Mouse (Mus musculus) ES-E14 (cell line): ENCODE measurements around the gene Zfr. TPM values are rescaled to one million over a fixed set of nuclear protein-coding genes. Genes with fewer than 3 reads are reported as not detected.
A peak's percentile ranks its signal among the peaks of the same experiment; 100 is the strongest.
"Not testable (repeated sequence)": the region's sequence is repeated elsewhere in the genome, so short reads cannot be mapped to it uniquely, and the experiment has no call there.

ENCODE experiments used
- DNase-seq: peaks from one replicate; pipeline ENCODE4 v3.0.0-alpha.2; 2013; ENCODE audit warnings: low read depth, low spot score
- H3K27ac ChIP-seq: 2 replicates; pipeline ENCODE4 v1.5.1; 2012; ENCODE audit warnings: low read depth, mild to moderate bottlenecking, low read length, moderate library complexity, mixed read lengths; ENCODE audit not compliant: poor library complexity, insufficient read depth, severe bottlenecking
- H3K36me3 ChIP-seq: 2 replicates; pipeline ENCODE4 v1.6.1; 2012; ENCODE audit warnings: mild to moderate bottlenecking, low read length, moderate library complexity, mixed read lengths; ENCODE audit not compliant: control insufficient read depth, poor library complexity, insufficient read depth, severe bottlenecking
- H3K4me1 ChIP-seq, 2 experiments: fragments of 150-350 bp in 1 of 2; sonication (generic) in 1 of 2; 2 replicates each; pipeline ENCODE4 v1.6.1; 2012; ENCODE audit warnings: low read length in 2 of 2, mild to moderate bottlenecking in 1 of 2, mixed read lengths in 1 of 2; ENCODE audit not compliant: control insufficient read depth in 2 of 2, insufficient read depth in 2 of 2, poor library complexity in 1 of 2
- H3K4me3 ChIP-seq, 2 experiments: fragments of 150-350 bp in 1 of 2; sonication (generic) in 1 of 2; 2 replicates each; pipeline ENCODE4 v1.5.1; 2012; ENCODE audit warnings: low read length in 2 of 2, low read depth in 1 of 2, mild to moderate bottlenecking in 1 of 2, mixed read lengths in 1 of 2; ENCODE audit not compliant: insufficient read depth in 1 of 2, poor library complexity in 1 of 2, severe bottlenecking in 1 of 2
- H3K9ac ChIP-seq: 2 replicates; pipeline ENCODE4 v1.6.1; 2012; ENCODE audit warnings: low read depth, mild to moderate bottlenecking, low read length, mixed read lengths; ENCODE audit not compliant: poor library complexity, insufficient read depth, severe bottlenecking
- H3K9me3 ChIP-seq: fragments of 150-350 bp; sonication (generic); 2 replicates; pipeline ENCODE4 v1.6.1; 2012; ENCODE audit warnings: low read depth, mild to moderate bottlenecking, low read length; ENCODE audit not compliant: control insufficient read depth, insufficient read depth
- CHD2 ChIP-seq: IDR thresholded peaks from 2 replicates; pipeline ENCODE4 v1.6.1; 2014; ENCODE audit warnings: mild to moderate bottlenecking, low read depth, low read length, inconsistent platforms
- HCFC1 ChIP-seq: IDR thresholded peaks from 2 replicates; pipeline ENCODE4 v1.6.1; 2012; ENCODE audit warnings: low read length, inconsistent platforms, borderline replicate concordance; ENCODE audit not compliant: insufficient read depth
- MAFK ChIP-seq: IDR thresholded peaks from 2 replicates; pipeline ENCODE4 v1.6.1; 2014; ENCODE audit warnings: mild to moderate bottlenecking, low read depth, low read length, inconsistent platforms; ENCODE audit not compliant: insufficient read depth
- ZC3H11A ChIP-seq: IDR thresholded peaks from 2 replicates; pipeline ENCODE4 v1.6.1; 2012; ENCODE audit warnings: low read depth, mild to moderate bottlenecking, inconsistent platforms, low read length, borderline replicate concordance
- ZNF384 ChIP-seq: IDR thresholded peaks from 2 replicates; pipeline ENCODE4 v1.6.1; 2012; ENCODE audit warnings: low read depth, low read length, inconsistent platforms
- in situ Hi-C, 2 experiments: fragments of 600-800 bp; cut with MboI; formaldehyde crosslinking; loops; one replicate each; pipeline ENCODE4 v1.15.1; 2025; ENCODE audit warnings: low sequenced_read_pairs in 2 of 2, inconsistent platforms in 1 of 2; ENCODE audit not compliant: unreplicated experiment in 2 of 2
- total RNA-seq: library from RNA; depleted of rRNA; stranded (reverse); fragments of 300-350 nt; gene quantifications from 2 replicates; pipeline ENCODE4 v1.2.3, GENCODE M21; 2012

The Zfr gene
- total RNA-seq, 1 experiment = 66.8 TPM

GRCm38 (mm10) chr15:12217332-12217731, 99.7 kb downstream of the Zfr start:
- DNase-seq, in situ Hi-C loops, H3K4me3 ChIP-seq, H3K9me3 ChIP-seq, H3K36me3 ChIP-seq, H3K9ac ChIP-seq, H3K27ac ChIP-seq: not testable (repeated sequence)
- H3K4me1 ChIP-seq = peaks cover 12 to 16% of the 10 kb centered on the region in 2 experiments
- peak; percentile 81 for TF ChIP-seq ZNF384

GRCm38 (mm10) chr15:12217849-12218248, 100.2 kb downstream of the Zfr start:
- DNase-seq = no peak
- H3K4me1 ChIP-seq = peaks cover 7 to 16% of the 10 kb centered on the region in 2 experiments
- no peak overlapping the region; the same call in 1 of the 2 replicates for H3K27ac ChIP-seq

GRCm38 (mm10) chr15:12218583-12219382, 101.2 kb downstream of the Zfr start:
- Histone ChIP-seq H3K4me1 (peaks cover 7 to 18% of the 10 kb centered on the region in 2 experiments), H3K27ac (no peak overlapping the region), H3K4me3 (no peak overlapping the region), H3K9me3 (no peaks in the 10 kb centered on the region), H3K36me3 (no peaks in the 10 kb centered on the region), H3K9ac (no peak overlapping the region)
- in situ Hi-C loops = no loop called here
- TF ChIP-seq ZC3H11A (no peak), CHD2 (no peak), ZNF384 (no peak), HCFC1 (no peak), MAFK (no peak)
- DNase-seq = no peak

More at GRCm38 (mm10) chr15:12217849-12218248, 100.2 kb downstream of the Zfr start:
- Histone ChIP-seq H3K36me3 (no peaks in the 10 kb centered on the region), H3K9me3 (no peaks in the 10 kb centered on the region), H3K4me3 (no peak overlapping the region), H3K9ac (no peak overlapping the region)
- in situ Hi-C loops = no loop called here
- TF ChIP-seq MAFK (no peak), HCFC1 (no peak), ZC3H11A (no peak), CHD2 (no peak)

GRCm38 (mm10) chr15:12221131-12221530, 103.5 kb downstream of the Zfr start:
- Histone ChIP-seq H3K4me3 (no peak overlapping the region), H3K27ac (no peak overlapping the region), H3K9ac (no peak overlapping the region), H3K9me3 (no peaks in the 10 kb centered on the region), H3K36me3 (no peaks in the 10 kb centered on the region), H3K4me1 (peaks cover 7 to 15% of the 10 kb centered on the region in 2 experiments)
- in situ Hi-C loops = no loop called here
- no peak for TF ChIP-seq MAFK
- no peak for TF ChIP-seq HCFC1
- no peak for TF ChIP-seq CHD2
- TF ChIP-seq ZNF384 = no peak
- TF ChIP-seq ZC3H11A = no peak
- DNase-seq = no peak
